Mouse (Mus musculus): ENCODE data around the gene Cd46.

- TF ChIP-seq POLR2A (IDR thresholded peaks at IDR 0.05; ENCODE audit: control insufficient read depth in 1 of 2, insufficient read depth in 1 of 2, low read depth in 1 of 2, low read length in 2 of 2, poor library complexity in 1 of 2) = no peak
- no peak for TF ChIP-seq SIN3A (IDR thresholded peaks at IDR 0.05; ENCODE audit: low read length)
- TF ChIP-seq RCOR1 (IDR thresholded peaks at IDR 0.05; ENCODE audit: low read depth, low read length) = no peak
- no peak for TF ChIP-seq MAFK (IDR thresholded peaks at IDR 0.05; ENCODE audit: borderline replicate concordance, low read depth, low read length)
Measured at GRCm38 (mm10) chr1:195015281-195015680, 76.8 kb downstream of the Cd46 start.

Measured in MEL (cell line).